Mouse (Mus musculus) gastrocnemius, postnatal 25 days (tissue): ENCODE measurements around the gene Smyd2. TPM values are rescaled to one million over a fixed set of nuclear protein-coding genes. Genes with fewer than 3 reads are reported as not detected.

Experiments
- DNase-seq: peaks from one replicate; pipeline ENCODE4 v3.0.0; 2022
- total RNA-seq, 2 experiments: library from RNA; stranded (reverse); gene quantifications; 1 replicate in 1 of 2; 2 replicates in 1 of 2; pipeline ENCODE4 v1.2.3; 2021

Gene Smyd2
- total RNA-seq, 2 experiments from 2014 or later: 124 to 197 TPM

DNA sequence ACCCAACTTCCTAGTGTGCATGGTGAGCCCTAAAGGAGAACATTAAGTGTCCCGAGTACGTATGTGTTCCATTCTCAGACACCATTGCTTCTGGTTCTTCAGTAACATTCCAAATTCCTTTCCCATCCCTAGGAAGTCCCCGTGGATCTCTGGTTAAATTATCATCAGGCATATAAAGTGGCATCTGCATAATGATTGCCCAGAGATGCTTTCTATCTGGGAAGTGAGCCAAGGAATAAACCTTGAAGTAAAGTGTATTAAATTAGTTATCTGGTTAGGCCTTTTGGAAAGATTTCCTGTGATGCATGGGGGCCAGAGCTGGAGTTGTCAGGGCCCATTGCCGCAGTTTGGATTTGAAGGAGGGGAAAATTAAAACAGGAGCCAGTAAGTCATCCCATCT lies 50.1 kb downstream of the Smyd2 start:
- no peak for DNase-seq

DNA sequence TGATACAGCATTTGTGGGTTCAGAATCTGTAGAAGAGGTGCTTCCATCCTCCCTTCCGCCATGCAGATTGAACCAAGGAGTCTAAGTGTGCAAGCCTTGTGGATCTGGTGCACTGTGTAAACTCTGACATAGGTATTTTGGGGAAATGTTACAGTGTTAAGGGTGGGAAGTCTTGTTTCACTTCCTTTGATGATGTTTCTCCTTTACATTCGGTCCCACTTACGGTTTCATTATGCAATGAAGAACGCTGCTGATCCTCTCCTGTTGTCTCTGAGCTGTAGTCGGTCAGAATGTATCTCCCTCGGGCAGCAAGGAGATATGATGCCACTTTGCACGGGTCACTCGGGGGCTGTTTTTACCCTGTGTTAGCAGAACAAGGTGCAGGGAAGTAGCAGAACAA lies 50.5 kb downstream of the Smyd2 start:
- no peak for DNase-seq

GRCm38 (mm10) chr1:189870539-189870938 lies 51.6 kb downstream of the Smyd2 start:
- no peak for DNase-seq

DNA sequence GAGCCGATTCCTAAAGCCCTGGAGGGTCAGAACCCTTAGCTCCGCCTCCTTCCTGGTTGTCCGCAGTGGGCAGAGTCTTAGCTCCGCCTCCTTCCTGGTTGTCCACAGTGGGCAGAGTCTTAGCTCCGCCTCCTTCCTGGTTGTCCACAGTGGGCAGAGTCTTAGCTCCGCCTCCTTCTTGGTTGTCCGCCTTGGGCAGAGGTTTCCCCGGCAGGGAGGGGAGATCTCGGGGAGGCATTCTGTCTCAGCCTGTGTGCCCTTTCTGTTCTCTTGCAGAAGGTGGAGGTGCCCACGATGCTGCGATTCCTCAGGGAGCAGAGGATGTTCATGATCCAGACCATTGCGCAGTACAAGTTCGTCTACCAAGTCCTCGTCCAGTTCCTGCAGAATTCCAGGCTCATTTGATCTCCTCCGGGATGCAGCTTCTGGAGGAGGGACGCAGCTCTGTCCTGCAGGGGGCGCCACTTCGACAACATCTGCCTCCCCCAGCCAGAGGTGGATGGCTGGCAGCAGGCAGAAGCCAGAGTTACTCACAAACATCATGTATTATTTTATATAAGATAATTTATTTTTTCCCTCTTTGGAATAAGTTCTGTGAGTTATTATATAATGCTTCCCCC lies 52.4 kb downstream of the Smyd2 start:
- DNase-seq: no peak

- DNase-seq: no peak
Observed at GRCm38 (mm10) chr1:189868036-189868435, 54.1 kb downstream of the Smyd2 start.

DNA sequence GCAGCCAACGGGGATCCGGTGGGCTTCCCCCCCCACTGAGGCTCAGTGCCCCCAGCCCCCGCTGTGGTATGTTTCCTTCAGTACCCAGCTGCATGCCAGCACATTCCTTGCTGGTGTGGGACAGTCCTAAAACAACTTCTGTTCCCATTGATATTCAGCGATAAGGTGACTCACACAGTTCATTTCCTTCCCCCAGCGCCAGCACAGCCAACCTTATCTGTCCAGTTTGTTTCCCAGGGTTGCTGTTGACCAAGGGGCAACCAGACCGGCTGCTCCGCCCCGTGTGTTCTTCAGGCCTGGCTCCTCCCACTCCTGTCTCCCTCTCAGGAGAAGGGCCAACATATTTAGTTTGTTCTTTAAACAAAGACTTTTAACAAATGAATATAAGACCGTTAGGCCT lies 54.7 kb downstream of the Smyd2 start:
- DNase-seq: no peak

- DNase-seq: no peak
Observed at GRCm38 (mm10) chr1:189867034-189867433, 55.1 kb downstream of the Smyd2 start.

DNA sequence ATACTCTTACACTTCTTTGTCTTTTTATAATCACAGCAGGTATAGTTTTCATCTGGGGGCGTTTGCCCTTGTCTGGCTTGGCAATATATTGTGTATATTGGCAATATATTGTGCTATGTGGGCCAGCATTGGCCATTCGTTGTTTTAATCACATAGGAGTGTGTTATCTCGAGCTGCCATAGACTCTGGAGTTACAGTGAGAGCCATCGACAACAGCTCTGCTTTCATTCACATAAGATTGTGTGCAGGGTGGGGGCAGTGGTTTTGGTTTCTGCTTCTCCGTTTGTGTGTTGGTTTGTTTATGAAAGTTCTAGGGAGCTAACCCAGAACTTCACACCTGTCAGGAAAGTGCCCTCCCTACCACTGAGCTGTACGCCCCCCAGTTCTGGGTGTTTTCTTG lies 55.5 kb downstream of the Smyd2 start:
- no peak for DNase-seq

DNA sequence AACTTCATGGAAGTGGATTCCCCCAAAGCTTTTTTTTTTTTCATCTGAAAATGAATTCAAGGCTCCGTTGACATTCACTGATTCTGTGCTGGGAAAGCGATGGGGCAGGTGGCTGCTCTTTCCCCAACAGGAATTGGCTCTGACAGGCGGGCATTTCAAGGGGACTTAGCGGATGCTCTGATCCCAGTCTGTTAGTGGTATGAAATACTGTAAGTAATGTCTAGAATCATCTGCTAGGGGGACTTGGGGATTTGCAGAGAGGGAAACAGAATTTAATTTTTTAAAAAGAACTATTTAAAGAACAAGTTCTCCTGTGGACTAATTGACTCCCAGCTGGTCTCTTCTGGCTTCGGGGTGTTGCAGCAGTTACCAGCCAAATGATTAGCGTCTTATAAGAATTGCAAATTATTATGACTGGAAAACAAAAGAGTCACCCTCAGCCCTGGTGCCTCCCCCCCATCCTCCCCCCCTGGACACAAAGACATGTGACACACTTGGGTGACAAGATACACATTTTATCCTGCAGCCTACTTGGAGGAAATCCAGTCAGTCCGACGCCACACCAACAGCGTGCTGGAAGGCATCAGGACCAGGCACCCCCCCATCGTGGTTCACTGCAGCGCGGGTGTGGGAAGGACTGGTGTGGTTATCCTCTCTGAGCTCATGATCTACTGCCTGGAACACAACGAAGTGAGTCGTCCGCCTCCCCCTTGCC lies 57.2 kb downstream of the Smyd2 start:
- no peak for DNase-seq

DNA sequence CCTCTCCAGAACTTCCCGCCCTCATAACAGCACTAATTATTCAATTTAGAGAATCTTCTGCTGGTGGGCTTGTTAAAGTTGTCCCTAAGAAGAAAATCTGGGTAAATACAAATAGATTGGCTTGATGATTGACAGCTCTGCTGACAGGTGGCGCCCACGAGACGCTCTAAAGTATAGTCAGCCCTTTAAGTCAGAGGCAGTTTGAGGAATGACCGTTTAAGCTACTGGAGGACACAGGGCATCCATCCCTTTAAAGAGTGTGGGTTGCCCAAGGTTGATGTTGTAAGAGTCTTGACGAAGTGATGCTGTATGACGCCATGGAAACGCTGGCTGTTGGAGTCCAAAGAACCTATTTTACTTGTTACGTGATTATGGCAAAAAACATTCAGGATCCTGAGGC lies 57.9 kb downstream of the Smyd2 start:
- DNase-seq: no peak

- DNase-seq: no peak
Observed at GRCm38 (mm10) chr1:189863727-189864126, 58.4 kb downstream of the Smyd2 start.

- DNase-seq: no peak
Observed at GRCm38 (mm10) chr1:189860942-189861315, 61.2 kb downstream of the Smyd2 start.

GRCm38 (mm10) chr1:189860112-189860941 lies 61.8 kb downstream of the Smyd2 start:
- no peak for DNase-seq

DNA sequence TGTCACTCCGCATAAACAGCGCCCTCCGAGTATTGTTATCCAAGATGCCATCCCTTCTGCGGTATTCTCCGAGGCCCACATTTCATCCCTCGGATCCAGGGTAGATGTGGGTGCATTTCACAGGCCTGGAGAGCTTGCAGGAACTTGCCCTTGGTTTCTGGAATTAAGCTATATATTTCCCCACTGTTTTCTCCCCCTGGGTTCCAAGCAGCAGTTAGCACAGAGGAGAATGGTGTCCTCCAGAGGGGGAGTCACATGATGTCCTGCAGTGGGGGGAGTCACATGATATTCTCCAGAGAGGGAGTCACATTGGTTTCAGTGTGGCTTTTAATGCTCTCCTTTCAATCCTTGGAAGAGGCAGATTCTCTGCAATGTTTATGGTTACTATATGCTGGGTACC lies 63.8 kb downstream of the Smyd2 start:
- DNase-seq: no peak

- no peak for DNase-seq
Observed at GRCm38 (mm10) chr1:189855739-189856138, 66.4 kb downstream of the Smyd2 start.

DNA sequence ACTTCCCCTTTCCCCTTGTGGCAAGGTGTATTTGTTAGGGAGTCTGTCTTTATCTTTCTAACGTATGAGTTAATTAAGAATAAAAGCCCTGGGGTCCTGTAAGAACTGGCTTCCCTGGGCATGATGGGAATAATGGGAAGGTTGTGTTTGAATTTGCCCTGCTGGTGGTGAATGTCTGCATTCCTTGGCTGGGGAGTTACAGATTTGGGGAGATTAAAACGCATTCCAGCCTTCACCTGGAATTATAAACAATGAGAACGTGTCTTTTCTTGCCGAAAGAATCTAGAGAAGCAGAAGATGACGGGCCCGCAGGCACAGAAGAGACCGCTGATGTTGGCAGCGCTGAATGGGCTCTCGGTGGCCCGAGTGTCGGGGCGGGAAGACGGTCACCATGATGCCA lies 67.5 kb downstream of the Smyd2 start:
- DNase-seq: no peak

DNA sequence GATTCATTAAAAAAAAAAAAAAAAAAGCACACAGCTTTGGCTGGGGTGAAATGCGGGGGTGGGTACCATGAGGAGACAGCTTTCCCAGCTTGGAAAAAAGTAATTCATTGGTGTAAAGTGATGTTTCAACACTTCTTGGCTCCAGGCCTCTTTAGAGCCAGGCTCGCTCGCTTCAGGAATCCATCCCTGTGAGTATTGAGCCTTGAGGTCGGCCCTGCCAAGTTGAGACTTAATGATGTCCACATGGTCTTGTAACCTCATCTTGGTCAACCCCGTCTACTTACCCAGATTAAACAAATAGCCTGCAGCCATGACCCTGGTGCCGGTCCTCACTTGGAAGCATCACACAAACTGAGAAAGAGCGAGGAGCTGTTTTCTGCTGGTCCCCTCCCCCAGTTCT lies 69.7 kb downstream of the Smyd2 start:
- DNase-seq: peak; percentile 61

- DNase-seq: no peak
Observed at GRCm38 (mm10) chr1:189852051-189852450, 70.1 kb downstream of the Smyd2 start.

- no peak for DNase-seq
Observed at GRCm38 (mm10) chr1:189849550-189849949, 72.6 kb downstream of the Smyd2 start.

- DNase-seq: no peak
Observed at GRCm38 (mm10) chr1:189846319-189846718, 75.8 kb downstream of the Smyd2 start.

DNA sequence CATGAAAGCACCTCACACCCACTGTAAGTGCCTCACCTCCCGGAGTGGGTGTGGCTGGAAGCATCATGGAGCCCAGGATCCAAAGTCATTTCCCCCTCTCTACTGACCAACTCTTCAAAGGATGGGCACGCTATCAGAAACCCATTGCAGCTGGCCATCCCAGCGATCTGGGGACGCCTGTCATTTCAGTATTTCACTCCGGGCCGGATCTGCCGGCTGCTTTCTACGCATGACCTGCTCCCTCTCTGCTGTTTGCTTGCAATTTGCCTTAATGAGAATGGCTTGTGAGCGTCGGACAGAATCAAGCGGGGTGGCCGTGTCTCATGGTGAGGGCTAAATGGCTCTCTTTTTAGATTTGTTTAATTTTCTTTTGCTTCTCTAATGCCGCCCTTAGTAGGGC lies 88.0 kb downstream of the Smyd2 start:
- no peak for DNase-seq

GRCm38 (mm10) chr1:189833351-189833750 lies 88.8 kb downstream of the Smyd2 start:
- no peak for DNase-seq

DNA sequence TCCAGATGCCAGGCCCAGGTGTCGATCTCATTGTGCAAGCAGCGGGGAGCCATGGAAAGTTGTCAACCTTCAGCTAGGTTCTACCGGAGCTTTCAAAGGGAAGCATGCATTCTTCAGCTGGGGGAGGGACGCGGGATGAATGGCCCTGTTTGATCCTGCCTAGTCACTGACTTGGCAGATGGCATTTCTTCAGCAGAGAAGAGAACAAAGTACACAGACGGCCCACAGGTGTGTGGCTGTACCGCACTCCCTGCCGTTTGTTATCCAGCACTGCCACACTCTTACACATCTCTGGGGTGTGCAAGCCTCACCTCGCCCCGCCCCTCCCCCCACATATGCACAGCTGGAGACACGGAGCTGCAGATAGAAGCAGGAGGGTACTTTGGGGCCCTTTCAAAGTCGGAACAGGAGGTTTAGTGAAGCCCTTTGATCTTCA lies 91.3 kb downstream of the Smyd2 start:
- DNase-seq: peak; percentile 52
